Mouse (Mus musculus): ENCODE measurements at regions not wholly inside any gene's neighbourhood (a gene's known extent, or its start where the extent isn't known, plus 50 kb on each side); places are given as distances from the start of the nearest gene placed in this dataset.

GRCm38 (mm10) chr11:34977861-34978260, 143.2 kb upstream of the Slit3 start:
- DNase-seq (ENCODE audit: low spot score in 2 of 2): no peak

GRCm38 (mm10) chr11:34975771-34976302, 142.4 kb upstream of the Spdl1 start:
- no peak for DNase-seq (ENCODE audit: low spot score in 2 of 2)

GRCm38 (mm10) chr11:34973467-34973921, 140.1 kb upstream of the Spdl1 start:
- DNase-seq (ENCODE audit: low spot score in 2 of 2): no peak

GRCm38 (mm10) chr11:34973012-34973411, 139.6 kb upstream of the Spdl1 start:
- DNase-seq (ENCODE audit: low spot score in 2 of 2): no peak

GRCm38 (mm10) chr11:34959291-34959690, 125.8 kb upstream of the Spdl1 start:
- no peak for DNase-seq (ENCODE audit: low spot score in 2 of 2)

- DNase-seq (ENCODE audit: low spot score in 2 of 2): no peak
Measured at GRCm38 (mm10) chr11:34941486-34942456, 108.3 kb upstream of the Spdl1 start.

GRCm38 (mm10) chr11:34940151-34940550, 106.7 kb upstream of the Spdl1 start:
- DNase-seq (ENCODE audit: low spot score in 2 of 2): no peak

GRCm38 (mm10) chr11:34939002-34939401, 105.6 kb upstream of the Spdl1 start:
- peak in 1 of 2 experiments; percentile 70 for DNase-seq (ENCODE audit: low spot score in 2 of 2)

- no peak for DNase-seq (ENCODE audit: low spot score in 2 of 2)
Measured at GRCm38 (mm10) chr11:34932191-34932590, 98.8 kb upstream of the Spdl1 start.

GRCm38 (mm10) chr11:34917175-34917574, 83.7 kb upstream of the Spdl1 start:
- no peak for DNase-seq (ENCODE audit: low spot score in 2 of 2)

GRCm38 (mm10) chr11:34909841-34910240, 76.4 kb upstream of the Spdl1 start:
- DNase-seq (ENCODE audit: low spot score in 2 of 2): no peak

GRCm38 (mm10) chr11:34904271-34904670, 70.8 kb upstream of the Spdl1 start:
- DNase-seq (ENCODE audit: low spot score in 2 of 2): no peak

- no peak for DNase-seq (ENCODE audit: low spot score in 2 of 2)
Measured at GRCm38 (mm10) chr11:34899400-34899799, 66.0 kb upstream of the Spdl1 start.

- DNase-seq (ENCODE audit: low spot score in 2 of 2): no peak
Measured at GRCm38 (mm10) chr11:34895624-34896023, 62.2 kb upstream of the Spdl1 start.

GRCm38 (mm10) chr11:34888374-34889136, 55.1 kb upstream of the Spdl1 start:
- DNase-seq (ENCODE audit: low spot score in 2 of 2): no peak

- DNase-seq (ENCODE audit: low spot score in 2 of 2): no peak
Measured at GRCm38 (mm10) chr11:34887587-34887986, 54.1 kb upstream of the Spdl1 start.

Data from left cerebral cortex, adult 8-10 months (tissue).